Mouse (Mus musculus) stomach, embryonic 16.5 days (tissue): ENCODE results near the gene Fbxl8. TPM values are rescaled to one million over a fixed set of nuclear protein-coding genes. Genes with fewer than 3 reads are reported as not detected.

Experiments
- ATAC-seq: fragments of 200-750 bp; cut with Nextera tagmentation; 2 replicates; pipeline ENCODE4 v1.8.0; 2017; ENCODE audit warnings: moderate number of reproducible peaks, moderate TSS enrichment; ENCODE audit not compliant: insufficient read depth, low FRiP score
- H3K27ac ChIP-seq: fragments of 300-500 bp; sonication (generic); 2 replicates; pipeline ENCODE4 v1.5.1; 2014; ENCODE audit warnings: low read length
- H3K27me3 ChIP-seq: fragments of 300-500 bp; sonication (generic); 2 replicates; pipeline ENCODE4 v1.6.1; 2014; ENCODE audit warnings: low read length, control low read depth, mixed read lengths; ENCODE audit not compliant: control insufficient read depth, insufficient read depth
- H3K36me3 ChIP-seq: fragments of 300-500 bp; sonication (generic); 2 replicates; pipeline ENCODE4 v1.6.1; 2014; ENCODE audit warnings: low read length; ENCODE audit not compliant: control insufficient read depth, insufficient read depth
- H3K4me1 ChIP-seq: fragments of 300-500 bp; sonication (generic); 2 replicates; pipeline ENCODE4 v1.6.1; 2014; ENCODE audit warnings: low read length, control low read depth, mixed read lengths; ENCODE audit not compliant: control insufficient read depth, insufficient read depth
- H3K4me2 ChIP-seq: fragments of 300-500 bp; sonication (generic); 2 replicates; pipeline ENCODE4 v1.6.1; 2014; ENCODE audit warnings: low read depth, low read length, mixed read lengths
- H3K4me3 ChIP-seq: fragments of 300-500 bp; sonication (generic); replicated peaks from 2 replicates; pipeline ENCODE4 v1.5.1; 2014; ENCODE audit warnings: mild to moderate bottlenecking, low read length
- H3K9ac ChIP-seq: fragments of 300-500 bp; sonication (generic); 2 replicates; pipeline ENCODE4 v1.6.1; 2014; ENCODE audit warnings: low read length
- H3K9me3 ChIP-seq: fragments of 300-500 bp; sonication (generic); replicated peaks from 2 replicates; pipeline ENCODE4 v1.6.1; 2016; ENCODE audit warnings: low read length, control low read depth; ENCODE audit not compliant: control insufficient read depth
- WGBS: fragments of 180-500 bp; shearing (Covaris S2); extraction: QIAGEN DNeasy Blood & Tissue Kit; methylation state at CpG from one replicate; pipeline ENCODE4 v1.1.7; 2014; 5-methylcytosine and 5-hydroxymethylcytosine counted together
- polyA plus RNA-seq: library from polyadenylated mRNA; unstranded; fragments of >200 nt; fragmentation: Nextera tagmentation; extraction: Ambion mirVana; gene quantifications from 2 replicates; pipeline ENCODE4 v1.2.1, GENCODE M21; 2015

Fbxl8 gene
- polyA plus RNA-seq, 1 experiment from 2014 or later = 3.4 TPM

- Histone ChIP-seq H3K27me3 (peaks cover 68% of the 10 kb centered on the region), H3K9ac (peak overlapping the region; percentile 60)
Measured at GRCm38 (mm10) chr8:105276292-105277120, 12.1 kb downstream of the Fbxl8 start.

DNA sequence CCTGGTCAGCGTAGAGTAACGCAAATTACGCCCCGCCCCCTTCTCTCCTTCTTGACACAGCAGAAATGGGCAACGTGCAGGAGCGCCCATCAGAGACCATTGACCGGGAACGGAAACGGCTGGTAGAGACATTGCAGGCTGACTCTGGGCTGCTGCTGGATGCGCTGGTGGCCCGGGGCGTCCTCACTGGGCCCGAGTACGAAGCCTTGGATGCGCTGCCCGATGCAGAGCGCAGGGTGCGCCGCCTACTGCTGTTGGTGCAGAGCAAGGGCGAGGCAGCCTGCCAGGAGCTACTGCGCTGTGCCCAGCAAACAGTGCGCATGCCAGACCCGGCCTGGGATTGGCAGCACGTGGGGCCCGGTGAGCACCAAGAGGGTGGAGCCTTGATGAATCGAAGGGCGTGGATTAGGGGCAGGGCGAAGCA lies 14.5 kb downstream of the Fbxl8 start:
- Histone ChIP-seq H3K36me3 (no peaks in the 10 kb centered on the region), H3K4me1 (peaks cover 16% of the 10 kb centered on the region), H3K4me3 (peak overlapping the region; percentile 22), H3K27ac (no peak overlapping the region), H3K9me3 (no peaks in the 10 kb centered on the region), H3K27me3 (peaks cover 54% of the 10 kb centered on the region), H3K4me2 (peak overlapping the region; percentile 50), H3K9ac (no peak overlapping the region)
- ATAC-seq = peak; percentile 71
- 2% methylated on average over 28 of the region's 28 CpGs for WGBS

More at GRCm38 (mm10) chr8:105276292-105277120, 12.1 kb downstream of the Fbxl8 start:
- no peak overlapping the region for H3K27ac ChIP-seq
- 4% methylated on average over 30 of the region's 30 CpGs for WGBS
- peak overlapping the region; percentile 68 for H3K4me2 ChIP-seq
- H3K9me3 ChIP-seq = no peaks in the 10 kb centered on the region
- no peaks in the 10 kb centered on the region for H3K36me3 ChIP-seq
- H3K4me1 ChIP-seq = peaks cover 16% of the 10 kb centered on the region
- H3K4me3 ChIP-seq = peak overlapping the region; percentile 47
- peak; percentile 68; the same call in 1 of the 2 replicates for ATAC-seq

DNA sequence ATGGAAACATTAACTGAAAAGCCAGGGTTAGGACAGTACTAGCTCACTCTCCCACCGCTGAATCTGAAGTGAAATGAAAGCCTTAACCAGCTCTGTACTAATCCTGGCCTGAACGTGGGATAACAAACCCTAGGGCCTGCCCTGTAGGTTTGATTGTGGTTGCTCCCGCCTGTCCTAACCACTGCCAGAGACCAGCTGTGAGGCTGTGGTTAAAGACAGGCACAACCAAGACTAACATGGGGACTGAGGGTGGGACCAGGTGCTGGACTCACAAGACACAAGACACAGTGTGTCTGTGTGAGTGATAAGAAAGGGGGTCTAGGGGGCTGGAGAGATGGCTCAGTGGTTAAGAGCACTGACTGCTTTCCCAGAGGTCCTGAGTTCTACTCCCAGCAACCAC lies 16.1 kb downstream of the Fbxl8 start:
- Histone ChIP-seq H3K9ac (no peak overlapping the region), H3K36me3 (no peaks in the 10 kb centered on the region), H3K4me3 (no peak overlapping the region), H3K27me3 (peaks cover 38% of the 10 kb centered on the region), H3K4me1 (peaks cover 16% of the 10 kb centered on the region), H3K9me3 (no peaks in the 10 kb centered on the region), H3K4me2 (no peak overlapping the region), H3K27ac (no peak overlapping the region)
- WGBS = 77% methylated on average over 3 of the region's 3 CpGs
- no peak for ATAC-seq

- peaks cover 7% of the 10 kb centered on the region; the same call in 1 of the 2 replicates for H3K4me1 ChIP-seq
- no peak overlapping the region for H3K4me3 ChIP-seq
- H3K4me2 ChIP-seq = no peak overlapping the region
- H3K36me3 ChIP-seq = no peaks in the 10 kb centered on the region
- no peak for ATAC-seq
- peaks cover 30% of the 10 kb centered on the region for H3K27me3 ChIP-seq
- no peaks in the 10 kb centered on the region for H3K9me3 ChIP-seq
- 78% methylated on average over 12 of the region's 12 CpGs for WGBS
- H3K27ac ChIP-seq = no peak overlapping the region
- no peak overlapping the region for H3K9ac ChIP-seq
Measured at GRCm38 (mm10) chr8:105281821-105282220, 17.4 kb downstream of the Fbxl8 start.

- Histone ChIP-seq H3K4me2 (no peak overlapping the region), H3K27me3 (peaks cover 26% of the 10 kb centered on the region), H3K4me3 (no peak overlapping the region), H3K9me3 (no peaks in the 10 kb centered on the region), H3K36me3 (no peaks in the 10 kb centered on the region), H3K27ac (no peak overlapping the region), H3K4me1 (peaks cover 7% of the 10 kb centered on the region; the same call in 1 of the 2 replicates), H3K9ac (no peak overlapping the region)
- WGBS = 84% methylated on average over 4 of the region's 4 CpGs
- ATAC-seq = no peak
Measured at GRCm38 (mm10) chr8:105282239-105282638, 17.8 kb downstream of the Fbxl8 start.

DNA sequence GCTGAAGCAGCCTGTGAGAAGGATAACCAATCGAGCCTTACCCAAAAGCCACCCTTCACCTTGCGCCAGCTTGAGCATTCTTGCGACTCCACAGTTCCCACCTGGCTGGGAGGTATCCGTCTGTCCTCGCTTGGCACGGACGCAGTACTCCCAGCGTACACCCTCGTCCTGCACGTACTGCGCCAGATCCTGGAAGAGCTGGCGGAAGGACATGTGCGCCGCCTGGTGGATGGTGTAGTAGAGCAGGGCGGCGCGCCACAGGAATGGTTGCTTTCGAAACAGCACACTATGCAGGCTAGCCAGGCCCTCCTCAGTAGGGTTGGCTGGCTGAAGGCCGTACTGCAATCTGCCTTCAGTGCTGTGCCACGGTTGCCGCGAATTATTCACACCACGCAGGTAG lies 18.6 kb downstream of the Fbxl8 start:
- Histone ChIP-seq H3K4me3 (no peak overlapping the region), H3K27ac (no peak overlapping the region)
- 28% methylated on average over 23 of the region's 23 CpGs for WGBS

GRCm38 (mm10) chr8:105285514-105285913 lies 21.1 kb downstream of the Fbxl8 start:
- Histone ChIP-seq H3K27ac (no peak overlapping the region), H3K9ac (no peak overlapping the region), H3K4me2 (no peak overlapping the region), H3K4me1 (peaks cover 18% of the 10 kb centered on the region), H3K9me3 (no peaks in the 10 kb centered on the region), H3K27me3 (peaks cover 3% of the 10 kb centered on the region; the same call in 1 of the 2 replicates), H3K4me3 (no peak overlapping the region), H3K36me3 (no peaks in the 10 kb centered on the region)
- WGBS = 49% methylated on average over 12 of the region's 12 CpGs
- ATAC-seq = no peak

More for the DNA sequence above, 18.6 kb downstream of the Fbxl8 start:
- Histone ChIP-seq H3K36me3 (no peaks in the 10 kb centered on the region), H3K27me3 (peaks cover 20% of the 10 kb centered on the region), H3K9ac (no peak overlapping the region), H3K9me3 (no peaks in the 10 kb centered on the region), H3K4me2 (no peak overlapping the region), H3K4me1 (peaks cover 7% of the 10 kb centered on the region; the same call in 1 of the 2 replicates)
- peak; percentile 64 for ATAC-seq

DNA sequence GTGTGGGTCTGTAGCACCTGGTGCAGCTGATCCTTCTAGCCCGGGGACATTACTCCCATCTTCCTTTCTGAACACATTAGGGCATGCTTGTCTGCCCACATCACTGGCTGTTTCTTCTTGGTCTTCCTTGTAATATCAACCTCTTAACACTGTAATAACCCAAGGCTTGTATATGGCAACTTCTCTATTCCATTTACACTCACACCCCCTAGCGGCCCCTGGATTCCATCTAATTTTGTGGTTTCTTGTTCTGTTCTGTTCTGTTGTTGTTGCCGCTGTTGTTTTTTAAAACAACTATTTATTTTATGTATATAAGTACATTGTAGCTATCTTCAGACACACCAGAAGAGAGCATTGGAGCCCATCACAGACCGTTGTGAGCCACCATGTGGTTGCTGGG lies 22.5 kb downstream of the Fbxl8 start:
- H3K4me3 ChIP-seq = no peak overlapping the region
- H3K4me1 ChIP-seq = peaks cover 21% of the 10 kb centered on the region
- ATAC-seq = no peak
- WGBS = 90% methylated on average over 4 of the region's 4 CpGs
- H3K9ac ChIP-seq = no peak overlapping the region
- H3K4me2 ChIP-seq = no peak overlapping the region
- H3K27me3 ChIP-seq = peaks cover 6% of the 10 kb centered on the region; the same call in 1 of the 2 replicates
- H3K36me3 ChIP-seq = no peaks in the 10 kb centered on the region
- H3K9me3 ChIP-seq = no peaks in the 10 kb centered on the region
- no peak overlapping the region for H3K27ac ChIP-seq

DNA sequence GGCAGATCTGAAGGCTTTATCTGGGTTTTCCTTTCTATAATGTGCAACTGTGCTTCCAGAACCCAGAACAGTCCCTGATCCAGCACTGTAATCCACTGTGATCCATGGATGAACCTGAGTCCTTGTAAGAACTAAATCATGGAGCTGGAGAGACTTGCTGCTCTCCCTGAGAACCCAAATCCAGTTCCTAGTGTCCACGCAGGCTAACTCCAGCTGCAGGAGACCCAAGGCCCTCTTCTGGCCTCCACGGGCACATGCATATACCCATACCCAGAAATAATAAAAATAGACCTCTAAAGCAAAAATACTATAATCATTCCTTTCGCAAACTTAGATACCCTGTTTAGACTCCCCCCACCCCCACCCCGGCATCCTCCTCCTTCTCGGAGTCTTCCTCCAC lies 23.8 kb downstream of the Fbxl8 start:
- ATAC-seq = no peak
- Histone ChIP-seq H3K9me3 (no peaks in the 10 kb centered on the region), H3K27ac (no peak overlapping the region; the same call in 1 of the 2 replicates), H3K27me3 (peaks cover 6% of the 10 kb centered on the region; the same call in 1 of the 2 replicates), H3K9ac (no peak overlapping the region), H3K4me2 (peak overlapping the region; percentile 93), H3K4me1 (peaks cover 21% of the 10 kb centered on the region), H3K4me3 (peak overlapping the region; percentile 64), H3K36me3 (no peaks in the 10 kb centered on the region)
- 84% methylated on average over 5 of the region's 5 CpGs for WGBS
